Mouse (Mus musculus): ENCODE measurements around the gene Cabp4.

GRCm38 (mm10) chr19:4155223-4156072, 11.6 kb upstream of the Cabp4 start:
- TF ChIP-seq CTCF (IDR thresholded peaks at IDR 0.05) (no peak), EP300 (IDR thresholded peaks at IDR 0.05; ENCODE audit: insufficient read depth, low read depth, low read length) (no peak), POLR2A (IDR thresholded peaks at IDR 0.05; ENCODE audit: insufficient read depth, low read depth, low read length) (0 out of 2 replicates have a peak, but pooled peaks have one; percentile 19)
